Mouse (Mus musculus) 416B (cell line): ENCODE measurements at regions not wholly inside any gene's neighbourhood (a gene's known extent, or its start where the extent isn't known, plus 50 kb on each side); places are given as distances from the start of the nearest gene placed in this dataset.

Experiments
- DNase-seq: peaks from one replicate; pipeline ENCODE4 v3.0.0; 2011; ENCODE audit warnings: low read depth

DNA sequence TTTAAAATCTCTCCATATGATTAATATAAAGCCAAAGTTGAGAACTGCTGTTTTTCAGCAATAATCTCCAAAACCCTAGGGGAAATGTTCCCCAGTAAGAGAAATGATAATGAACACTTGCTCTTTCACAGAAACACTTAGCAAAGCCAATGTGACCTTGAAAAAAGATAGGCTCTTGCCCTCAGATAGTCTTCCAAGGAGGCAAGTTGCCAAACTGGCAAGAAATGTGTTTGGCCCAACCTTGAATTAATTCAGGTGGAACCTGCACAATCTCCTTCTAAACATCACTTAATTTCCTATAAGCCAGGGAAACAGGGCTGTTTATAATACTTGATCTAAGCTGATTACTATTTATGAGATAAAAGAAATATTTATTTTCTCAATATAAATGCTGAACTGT, 244.0 kb upstream of the Gnaz start:
- no peak for DNase-seq

GRCm38 (mm10) chr10:74749446-74749845, 217.5 kb upstream of the Gnaz start:
- no peak for DNase-seq

DNA sequence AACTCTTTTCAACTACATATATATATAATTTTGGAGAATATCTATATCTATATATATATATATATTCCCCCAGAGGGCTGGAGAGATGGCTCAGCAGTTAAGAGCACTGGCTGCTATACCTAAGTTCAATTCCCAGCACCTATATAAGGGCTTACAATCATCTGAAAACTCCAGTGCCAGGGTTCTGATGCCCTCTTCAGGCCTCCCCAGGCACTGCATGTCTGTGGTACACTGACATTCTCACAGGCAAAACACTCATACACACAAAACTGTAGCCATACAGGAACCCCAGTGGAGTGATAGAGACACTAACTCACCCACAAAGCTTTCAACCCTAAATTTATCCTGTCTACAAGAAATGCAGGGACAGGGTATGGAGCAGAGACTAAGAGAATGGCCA, 216.1 kb upstream of the Gnaz start:
- DNase-seq, result peak; percentile 4

- no peak for DNase-seq
These were observed 206.2 kb upstream of the Gnaz start for GRCm38 (mm10) chr10:74760734-74761133.

DNA sequence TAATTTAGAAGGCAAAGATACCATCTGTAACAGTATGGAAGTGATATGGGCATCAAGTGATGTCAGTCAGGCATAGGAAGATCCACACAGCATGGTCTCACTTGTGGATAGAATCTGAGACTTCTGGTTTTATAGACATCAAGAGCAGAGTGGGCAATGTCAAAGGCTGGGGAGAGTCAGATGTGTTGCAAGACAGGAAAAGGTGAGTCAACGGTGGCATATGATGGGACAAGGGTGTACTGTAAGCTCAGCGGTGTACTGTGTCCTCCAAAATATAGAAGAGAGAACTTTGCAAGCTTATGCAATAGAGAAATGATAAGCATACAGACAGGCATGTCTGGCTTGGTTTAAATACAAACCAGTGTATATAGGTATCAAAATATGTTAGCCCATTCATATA, 177.7 kb upstream of the Gnaz start:
- peak; percentile 94 for DNase-seq

- DNase-seq, result peak; percentile 14
These were observed 177.0 kb upstream of the Gnaz start for GRCm38 (mm10) chr10:74789987-74790386.

DNA sequence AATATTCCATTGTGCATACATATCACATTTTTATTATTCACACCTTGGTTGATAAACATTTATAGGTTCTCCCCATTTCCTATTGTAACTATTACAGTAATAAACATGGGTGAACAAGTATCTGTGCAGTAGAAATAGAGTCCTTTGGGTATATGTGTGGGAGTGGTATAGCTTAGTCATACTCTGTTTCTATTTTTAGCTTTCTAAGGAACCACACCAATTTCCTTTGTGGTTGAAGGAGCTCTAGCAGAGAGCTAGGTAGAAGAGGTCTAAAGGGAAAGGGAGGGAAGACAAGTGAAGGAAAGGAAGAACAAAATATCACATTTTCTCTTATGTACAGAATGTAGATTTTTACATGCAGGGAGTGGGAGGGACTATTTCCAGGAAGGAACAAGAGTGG, 143.6 kb upstream of the Gnaz start:
- DNase-seq, result peak; percentile 83

GRCm38 (mm10) chr10:74834359-74834758, 132.6 kb upstream of the Gnaz start:
- peak; percentile 67 for DNase-seq

DNA sequence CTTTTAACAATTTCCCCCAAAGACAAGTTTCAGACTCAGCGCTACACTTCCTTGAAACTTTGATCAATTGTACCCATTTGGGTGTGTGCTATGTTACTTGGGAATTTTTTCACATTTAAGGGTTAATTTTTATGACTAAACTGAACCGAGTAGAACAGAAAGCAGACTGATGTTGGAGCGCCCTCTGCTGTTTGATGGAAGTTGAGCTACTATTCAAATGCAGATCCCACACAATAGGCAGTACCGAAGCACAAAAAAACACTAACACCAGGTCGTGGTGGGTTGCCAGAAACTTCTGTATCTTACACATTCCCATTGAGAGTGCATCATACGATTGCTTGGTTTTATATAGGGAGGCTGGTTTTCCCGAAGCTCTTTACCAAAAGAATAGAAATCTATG, 118.6 kb upstream of the Gnaz start:
- DNase-seq, result peak; percentile 82

DNA sequence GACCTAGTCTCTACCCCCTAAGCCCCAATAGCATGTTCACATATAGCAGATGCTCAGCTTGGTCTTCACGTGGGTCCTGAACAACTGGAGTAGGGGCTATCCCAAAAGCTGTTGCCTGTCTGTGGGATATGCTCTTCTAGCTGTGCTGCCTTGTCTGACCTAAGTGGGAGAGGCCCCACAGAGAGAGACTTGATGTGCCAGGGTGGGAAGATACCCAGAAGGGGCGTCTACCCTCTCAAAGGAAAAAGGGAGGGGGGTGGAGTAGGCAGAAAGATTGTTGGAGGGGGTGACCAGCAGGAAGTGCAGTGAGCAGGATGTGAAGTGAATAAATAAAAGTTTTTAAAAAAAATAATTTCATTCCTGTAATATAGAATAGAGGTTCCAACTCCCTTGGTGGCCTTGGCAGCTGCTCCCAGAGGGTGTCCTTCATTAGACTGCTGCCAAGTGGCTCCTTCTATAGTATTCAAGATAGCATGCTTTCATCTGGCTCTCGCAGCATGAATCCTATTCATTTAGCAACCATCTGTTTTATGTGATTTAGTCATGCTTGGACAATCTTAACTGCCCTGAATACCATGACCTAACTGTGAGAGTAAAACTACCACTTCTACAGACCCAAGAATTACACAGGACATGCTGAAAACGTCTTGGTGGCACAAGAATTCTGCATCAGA, 111.8 kb upstream of the Gnaz start:
- no peak for DNase-seq
